ENCODE assay signal across 1 mouse cellular context in the genomic region with DNA sequence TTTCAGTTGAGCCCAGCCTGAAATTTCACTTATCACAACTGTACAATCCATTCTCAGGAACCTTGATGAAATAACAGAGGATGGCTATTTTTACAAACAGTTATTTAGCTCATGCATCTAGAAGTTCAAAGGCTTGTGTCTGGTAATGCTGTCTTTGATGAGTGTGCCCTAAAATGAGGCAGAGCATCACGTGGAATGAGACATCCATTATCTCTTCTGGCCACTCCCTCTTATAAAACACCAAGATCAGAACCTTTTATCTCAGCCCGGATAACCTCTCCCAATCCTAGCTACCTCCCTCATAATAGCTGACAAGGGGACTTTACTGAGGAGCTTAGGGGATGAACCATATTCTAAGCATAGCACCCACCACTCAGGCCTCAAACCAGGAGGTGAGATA.
A peak's percentile ranks its signal among the peaks of the same experiment; 100 is the strongest.
TF ChIP-seq lines count a peak whose summit lies in the region.

No protein-coding gene starts in this region.

TF ChIP-seq in MEL, 35 proteins besides CTCF, POLR2A, EP300 and RAD21 (continued from another document):
- no peak for TF ChIP-seq ZC3H11A (IDR thresholded peaks at IDR 0.05; ENCODE audit: low read depth, low read length)
- no peak for TF ChIP-seq TBP (IDR thresholded peaks at IDR 0.05; ENCODE audit: low read depth, low read length)
- TF ChIP-seq MAZ (IDR thresholded peaks at IDR 0.05; ENCODE audit: low read depth, low read length): no peak
- 0 out of 2 replicates have a peak, but pooled peaks have one; percentile 20 for TF ChIP-seq MAX (IDR thresholded peaks at IDR 0.05; ENCODE audit: low read length)
- no peak for TF ChIP-seq E2F4 (IDR thresholded peaks at IDR 0.05; ENCODE audit: borderline replicate concordance, low read depth, low read length)
- no peak for TF ChIP-seq ELF1 (IDR thresholded peaks at IDR 0.05; ENCODE audit: low read depth, low read length)
- peak; percentile 45; the same call in 1 of the 2 replicates for TF ChIP-seq GATA1 (IDR thresholded peaks at IDR 0.05; ENCODE audit: low read depth, low read length)
- no peak for TF ChIP-seq CHD2 (IDR thresholded peaks at IDR 0.05; ENCODE audit: low read length)
- no peak for TF ChIP-seq KAT2A (conservative IDR thresholded peaks at IDR 0.05; ENCODE audit: low read depth, low read length)
TF ChIP-seq in MEL: peak in this region for 8.
